Mouse (Mus musculus) forebrain, embryonic 14.5 days (tissue): ENCODE data around the gene Qrich1. TPM values are rescaled to one million over a fixed set of nuclear protein-coding genes. Genes with fewer than 3 reads are reported as not detected.
A peak's percentile ranks its signal among the peaks of the same experiment; 100 is the strongest.

Experiments used
- ATAC-seq: fragments of 200-750 bp; cut with Nextera tagmentation; 2 replicates; pipeline ENCODE4 v1.8.0; 2017; ENCODE audit warnings: mild to moderate bottlenecking, moderate library complexity
- DNase-seq: peaks from one replicate; pipeline ENCODE4 v3.0.0-alpha.2; 2015; ENCODE audit warnings: low spot score
- H3K27ac ChIP-seq: fragments of 300-500 bp; sonication (generic); 2 replicates; pipeline ENCODE4 v1.5.1; 2014; ENCODE audit warnings: low read depth, mild to moderate bottlenecking, control low read depth, low read length, moderate library complexity
- H3K27me3 ChIP-seq: fragments of 300-500 bp; sonication (generic); replicated peaks from 2 replicates; pipeline ENCODE4 v1.6.1; 2014; ENCODE audit warnings: low read length, control low read depth, mixed read lengths; ENCODE audit not compliant: control insufficient read depth, insufficient read depth
- H3K36me3 ChIP-seq: fragments of 300-500 bp; sonication (generic); 2 replicates; pipeline ENCODE4 v1.6.1; 2014; ENCODE audit warnings: low read length, control low read depth; ENCODE audit not compliant: control insufficient read depth, insufficient read depth
- H3K4me1 ChIP-seq: fragments of 300-500 bp; sonication (generic); 2 replicates; pipeline ENCODE4 v1.6.1; 2014; ENCODE audit warnings: antibody characterized with exemption, low read length, control low read depth; ENCODE audit not compliant: control insufficient read depth, insufficient read depth
- H3K4me2 ChIP-seq: fragments of 300-500 bp; sonication (generic); 2 replicates; pipeline ENCODE4 v1.6.1; 2014; ENCODE audit warnings: mild to moderate bottlenecking, control low read depth, low read length
- H3K4me3 ChIP-seq: fragments of 300-500 bp; sonication (generic); 2 replicates; pipeline ENCODE4 v1.5.1; 2014; ENCODE audit warnings: low read depth, low read length, control low read depth
- H3K9ac ChIP-seq: fragments of 300-500 bp; sonication (generic); 2 replicates; pipeline ENCODE4 v1.6.1; 2014; ENCODE audit warnings: mild to moderate bottlenecking, low read length, control low read depth, moderate library complexity
- H3K9me3 ChIP-seq: fragments of 300-500 bp; sonication (generic); replicated peaks from 2 replicates; pipeline ENCODE4 v1.6.1; 2016; ENCODE audit warnings: low read length, control low read depth, mixed read lengths; ENCODE audit not compliant: control insufficient read depth
- WGBS: fragments of 180-500 bp; shearing (Covaris S2); extraction: QIAGEN DNeasy Blood & Tissue Kit; methylation state at CpG from one replicate; pipeline ENCODE4 v1.1.7; 2014; 5-methylcytosine and 5-hydroxymethylcytosine counted together
- polyA plus RNA-seq: library from polyadenylated mRNA; unstranded; fragments of >200 nt; fragmentation: Nextera tagmentation; extraction: Ambion mirVana; gene quantifications from 2 replicates; pipeline ENCODE4 v1.2.1, GENCODE M21; 2014

The Qrich1 gene
- polyA plus RNA-seq, 1 experiment from 2014 or later, result 143 TPM

DNA sequence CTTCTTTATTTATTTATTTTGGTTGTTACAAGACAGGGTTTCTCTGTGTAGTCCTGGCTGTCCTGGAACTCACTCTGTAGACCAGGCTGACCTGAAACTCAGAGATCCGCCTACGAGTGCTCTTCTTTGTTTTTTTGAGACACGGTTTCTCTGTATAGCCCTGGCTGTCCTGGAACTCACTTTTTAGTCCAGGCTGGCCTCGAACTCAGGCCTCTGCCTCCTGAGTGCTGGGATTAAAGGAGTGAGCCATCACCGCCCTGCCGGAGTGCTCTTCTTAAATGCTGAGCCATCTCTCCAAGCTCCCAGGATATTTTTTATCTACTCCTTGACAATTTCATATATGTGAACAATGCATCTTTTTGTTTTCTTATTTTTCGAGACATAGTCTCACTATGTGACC lies 9.7 kb upstream of the Qrich1 start:
- H3K4me3 ChIP-seq, result no peak overlapping the region; the same call in 1 of the 2 replicates

GRCm38 (mm10) chr9:108507619-108508434 lies 8.8 kb upstream of the Qrich1 start, which contains the start of gene Qars:
Gene Qars (plus strand): TSS chr9:108507706.
- Histone ChIP-seq H3K4me1 (peaks cover 8% of the 10 kb centered on the region), H3K27me3 (no peaks in the 10 kb centered on the region), H3K4me3 (peak within 1 kb of the TSS; percentile 55), H3K9me3 (no peaks in the 10 kb centered on the region), H3K36me3 (peaks cover 40% of the 10 kb centered on the region), H3K4me2 (peak within 1 kb of the TSS; percentile 92), H3K9ac (peak within 1 kb of the TSS; percentile 70), H3K27ac (peak within 1 kb of the TSS; percentile 34; the same call in 1 of the 2 replicates)
- DNase-seq, result peak; percentile 98
- WGBS, result under 1% methylated on average over 37 of the region's 37 CpGs
- peak; percentile 98 for ATAC-seq

More for the DNA sequence above, 9.7 kb upstream of the Qrich1 start:
- 90% methylated on average over 7 of the region's 7 CpGs for WGBS
- Histone ChIP-seq H3K4me2 (peak overlapping the region; percentile 92), H3K9me3 (no peaks in the 10 kb centered on the region), H3K27me3 (no peaks in the 10 kb centered on the region), H3K9ac (no peak overlapping the region), H3K27ac (no peak overlapping the region), H3K4me1 (peaks cover 8% of the 10 kb centered on the region), H3K36me3 (peaks cover 38% of the 10 kb centered on the region)
- no peak for DNase-seq
- ATAC-seq, result no peak

DNA sequence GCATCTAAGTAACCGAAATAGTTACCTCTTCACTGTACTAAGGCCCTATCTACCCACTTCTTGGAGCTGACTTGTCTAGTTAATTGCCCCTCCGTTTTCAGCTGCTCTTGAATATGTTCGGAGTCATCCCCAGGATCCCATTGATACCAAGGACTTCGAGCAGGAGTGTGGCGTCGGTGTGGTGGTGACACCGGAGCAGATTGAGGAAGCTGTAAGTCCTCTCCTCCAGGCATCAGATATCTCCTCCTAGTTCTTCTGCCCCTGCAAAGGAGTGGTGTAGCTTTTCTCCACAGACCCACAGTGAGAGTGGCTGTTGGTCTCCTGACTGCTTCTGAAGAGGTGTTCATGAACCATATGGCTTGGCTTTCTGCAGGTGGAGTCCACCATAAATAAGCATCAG lies 7.8 kb upstream of the Qrich1 start:
- H3K36me3 ChIP-seq, result peaks cover 42% of the 10 kb centered on the region
- H3K4me3 ChIP-seq, result peak overlapping the region; percentile 55
- H3K4me1 ChIP-seq, result peaks cover 8% of the 10 kb centered on the region
- H3K27me3 ChIP-seq, result no peaks in the 10 kb centered on the region
- no peaks in the 10 kb centered on the region for H3K9me3 ChIP-seq
- no peak for DNase-seq
- H3K27ac ChIP-seq, result no peak overlapping the region
- WGBS, result 91% methylated on average over 7 of the region's 7 CpGs
- peak overlapping the region; percentile 92 for H3K4me2 ChIP-seq
- no peak overlapping the region; the same call in 1 of the 2 replicates for H3K9ac ChIP-seq
- no peak for ATAC-seq

DNA sequence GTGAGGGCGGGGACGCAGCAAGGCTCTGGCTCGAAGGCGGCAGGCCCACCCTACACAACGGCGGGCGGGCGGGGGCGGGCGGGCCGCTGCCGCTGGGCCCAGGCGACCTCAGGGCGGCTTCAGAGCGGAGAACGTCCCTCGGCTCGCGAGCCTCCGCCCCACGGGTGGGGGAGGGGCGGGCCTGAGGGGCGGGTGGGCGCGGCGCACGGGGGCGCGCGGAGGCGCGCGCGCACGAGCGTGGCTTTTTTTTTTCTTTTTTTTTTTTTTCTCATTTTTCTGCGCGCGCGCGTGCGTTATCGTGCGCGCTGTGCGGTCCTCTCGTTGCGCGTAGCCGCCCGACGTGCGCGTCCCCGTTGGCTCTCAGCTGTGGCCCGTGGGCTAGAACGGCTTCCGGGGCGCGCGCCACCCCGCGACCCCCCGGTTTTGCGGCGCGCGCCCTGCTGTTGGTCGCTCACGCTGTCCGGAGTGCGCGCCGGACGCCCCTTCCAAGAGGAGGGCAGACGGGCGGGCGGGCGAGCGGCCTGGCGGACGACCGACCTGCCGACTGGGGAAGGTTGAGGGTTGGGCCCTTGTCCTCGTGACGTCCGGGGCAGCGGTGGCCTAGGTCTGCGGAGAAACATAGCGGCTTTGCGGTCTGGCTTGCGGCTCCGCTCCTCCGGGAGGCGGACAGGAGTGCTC lies 786 bp downstream of the Qrich1 start:
- peak; percentile 78 for ATAC-seq
- Histone ChIP-seq H3K9me3 (no peaks in the 10 kb centered on the region), H3K4me1 (peaks cover 20% of the 10 kb centered on the region), H3K4me3 (peak overlapping the region; percentile 91), H3K9ac (peak overlapping the region; percentile 94), H3K27ac (peak overlapping the region; percentile 100), H3K36me3 (peaks cover 39% of the 10 kb centered on the region), H3K27me3 (no peaks in the 10 kb centered on the region), H3K4me2 (peak overlapping the region; percentile 67)
- DNase-seq, result peak; percentile 92
- under 1% methylated on average over 57 of the region's 95 CpGs for WGBS

DNA sequence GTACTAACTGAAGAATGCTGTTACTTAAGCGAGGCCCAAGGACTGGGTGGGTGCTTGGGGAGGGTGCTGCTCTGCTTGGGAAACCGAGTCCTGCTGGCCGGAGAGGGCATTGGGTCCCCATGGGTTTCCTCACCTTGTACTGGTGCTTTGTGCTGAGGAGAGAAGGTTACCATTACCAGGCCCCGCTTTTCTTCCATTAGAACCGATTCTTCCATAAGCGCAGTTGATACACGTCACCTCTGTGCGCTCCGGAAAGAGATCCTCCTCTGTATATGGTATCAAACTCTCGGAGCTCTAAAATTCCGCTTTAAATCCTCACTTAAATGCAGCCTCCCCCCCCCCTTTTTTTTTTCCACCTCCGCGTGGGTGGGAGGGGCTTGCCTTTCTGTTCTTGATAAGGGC lies 1.3 kb downstream of the Qrich1 start:
- Histone ChIP-seq H3K36me3 (peaks cover 33% of the 10 kb centered on the region), H3K4me1 (peaks cover 20% of the 10 kb centered on the region), H3K4me2 (peak overlapping the region; percentile 67), H3K27ac (peak overlapping the region; percentile 100), H3K9ac (peak overlapping the region; percentile 94), H3K4me3 (peak overlapping the region; percentile 91), H3K27me3 (no peaks in the 10 kb centered on the region), H3K9me3 (no peaks in the 10 kb centered on the region)
- DNase-seq, result peak; percentile 77
- ATAC-seq, result no peak
- under 1% methylated on average over 13 of the region's 13 CpGs for WGBS

DNA sequence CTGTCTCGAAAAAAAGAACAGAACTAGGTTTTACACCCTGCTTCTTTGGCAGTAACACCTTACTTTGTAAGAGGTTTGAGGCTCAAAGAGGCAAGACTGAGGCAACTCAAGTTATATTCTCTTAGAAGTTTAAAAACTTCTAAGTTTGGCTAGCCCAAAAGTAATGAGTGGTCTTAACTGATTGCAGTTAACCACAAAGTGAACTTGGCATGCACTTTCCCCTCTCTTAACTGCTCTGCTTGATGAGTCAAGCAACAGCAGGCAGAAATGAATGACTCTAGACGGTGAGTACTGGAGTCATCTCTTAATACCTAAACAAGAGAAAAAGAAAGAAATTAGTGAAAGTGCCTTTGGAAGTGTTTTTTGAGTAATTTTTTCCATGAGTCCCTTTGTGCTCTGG lies 5.0 kb downstream of the Qrich1 start:
- DNase-seq (peak; percentile 3), ATAC-seq (no peak)
- no peak overlapping the region for H3K9ac ChIP-seq
- H3K36me3 ChIP-seq, result peaks cover 11% of the 10 kb centered on the region; the same call in 1 of the 2 replicates
- whole genome bisulfite sequencing, result 53% methylated on average over 2 of the region's 2 CpGs
- H3K4me3 ChIP-seq, result no peak overlapping the region
- peaks cover 16% of the 10 kb centered on the region for H3K4me1 ChIP-seq
- no peak overlapping the region for H3K27ac ChIP-seq
- no peaks in the 10 kb centered on the region for H3K9me3 ChIP-seq
- no peaks in the 10 kb centered on the region for H3K27me3 ChIP-seq
- H3K4me2 ChIP-seq, result no peak overlapping the region

- H3K27me3 ChIP-seq, result no peaks in the 10 kb centered on the region
- H3K4me2 ChIP-seq, result no peak overlapping the region
- no peak overlapping the region for H3K27ac ChIP-seq
- DNase-seq, result no peak
- ATAC-seq, result no peak
- 95% methylated on average over 4 of the region's 4 CpGs for WGBS
- peaks cover 11% of the 10 kb centered on the region; the same call in 1 of the 2 replicates for H3K36me3 ChIP-seq
- H3K9me3 ChIP-seq, result no peaks in the 10 kb centered on the region
- peaks cover 16% of the 10 kb centered on the region for H3K4me1 ChIP-seq
- H3K9ac ChIP-seq, result no peak overlapping the region
- no peak overlapping the region for H3K4me3 ChIP-seq
Observed at GRCm38 (mm10) chr9:108523341-108523740, 6.7 kb downstream of the Qrich1 start.

GRCm38 (mm10) chr9:108525400-108525799 lies 8.8 kb downstream of the Qrich1 start:
- H3K27me3 ChIP-seq, result no peaks in the 10 kb centered on the region
- H3K4me3 ChIP-seq, result no peak overlapping the region
- H3K4me2 ChIP-seq, result no peak overlapping the region
- H3K36me3 ChIP-seq, result peaks cover 28% of the 10 kb centered on the region
- ATAC-seq (no peak), DNase-seq (no peak)
- no peaks in the 10 kb centered on the region for H3K9me3 ChIP-seq
- no peak overlapping the region for H3K9ac ChIP-seq
- 89% methylated on average over 3 of the region's 3 CpGs for WGBS
- peaks cover 6% of the 10 kb centered on the region; the same call in 1 of the 2 replicates for H3K4me1 ChIP-seq
- H3K27ac ChIP-seq, result no peak overlapping the region
